Mouse (Mus musculus) liver, adult 2 months (tissue): Measurements from ENCODE around the gene Chd9. TPM values are rescaled to one million over a fixed set of nuclear protein-coding genes. Genes with fewer than 3 reads are reported as not detected.

ENCODE experiments used
- DNase-seq: peaks from one replicate; pipeline ENCODE4 v3.0.0-alpha.2; 2011; ENCODE audit warnings: low read depth, low spot score; ENCODE audit errors: extremely low read depth
- H3K27ac ChIP-seq: fragments of 200-500 bp; replicated peaks from 2 replicates; pipeline ENCODE4 v1.5.1; 2012; ENCODE audit warnings: low read depth, mild to moderate bottlenecking, control low read depth, inconsistent platforms, low read length; ENCODE audit not compliant: insufficient read depth
- H3K27me3 ChIP-seq: fragments of 200-500 bp; 2 replicates; pipeline ENCODE4 v1.6.1; 2012; ENCODE audit warnings: mild to moderate bottlenecking, moderate library complexity, low read length, inconsistent platforms; ENCODE audit not compliant: control insufficient read depth, insufficient read depth
- H3K36me3 ChIP-seq: fragments of 200-500 bp; 2 replicates; pipeline ENCODE4 v1.6.1; 2012; ENCODE audit warnings: low read length, inconsistent platforms; ENCODE audit not compliant: control insufficient read depth, insufficient read depth
- H3K4me1 ChIP-seq: fragments of 200-500 bp; 2 replicates; pipeline ENCODE4 v1.6.1; 2011; ENCODE audit warnings: low read length; ENCODE audit not compliant: control insufficient read depth, insufficient read depth
- H3K4me3 ChIP-seq: fragments of 200-500 bp; 2 replicates; pipeline ENCODE4 v1.5.1; 2011; ENCODE audit warnings: low read depth, mild to moderate bottlenecking, control low read depth, low read length, moderate library complexity; ENCODE audit not compliant: insufficient read depth
- H3K79me2 ChIP-seq: fragments of 200-500 bp; 2 replicates; pipeline ENCODE4 v1.6.1; 2012; ENCODE audit warnings: inconsistent platforms, mild to moderate bottlenecking, low read length, moderate library complexity; ENCODE audit not compliant: control insufficient read depth, insufficient read depth
- H3K9ac ChIP-seq: fragments of 200-500 bp; 2 replicates; pipeline ENCODE4 v1.6.1; 2012; ENCODE audit warnings: low read depth, mild to moderate bottlenecking, control low read depth, inconsistent platforms, low read length
- CTCF ChIP-seq: fragments of 200-500 bp; IDR thresholded peaks from 2 replicates; pipeline ENCODE4 v1.5.1; 2011; ENCODE audit warnings: low read depth, low read length, control low read depth
- POLR2A ChIP-seq: fragments of 200-500 bp; IDR thresholded peaks from 2 replicates; pipeline ENCODE4 v1.6.1; 2011; ENCODE audit warnings: low read length, control low read depth; ENCODE audit not compliant: insufficient read depth; ENCODE audit errors: extremely low read depth
- WGBS: fragments of 180-500 bp; shearing (Covaris S2); methylation state at CpG from one replicate; pipeline ENCODE4 v1.1.7; 2018; 5-methylcytosine and 5-hydroxymethylcytosine counted together
- polyA plus RNA-seq: library from polyadenylated mRNA; depleted of rRNA; stranded (reverse); fragments of >200 nt; gene quantifications from 2 replicates; pipeline ENCODE4 v1.2.3, GENCODE M21; 2012
- total RNA-seq: library from RNA; depleted of rRNA; stranded (reverse); fragments of >200 nt; gene quantifications from 2 replicates; pipeline ENCODE4 v1.2.3, GENCODE M21; 2014

The Chd9 gene
- total and polyA plus RNA-seq, 2 experiments, result 63.2 to 88.2 TPM

DNA sequence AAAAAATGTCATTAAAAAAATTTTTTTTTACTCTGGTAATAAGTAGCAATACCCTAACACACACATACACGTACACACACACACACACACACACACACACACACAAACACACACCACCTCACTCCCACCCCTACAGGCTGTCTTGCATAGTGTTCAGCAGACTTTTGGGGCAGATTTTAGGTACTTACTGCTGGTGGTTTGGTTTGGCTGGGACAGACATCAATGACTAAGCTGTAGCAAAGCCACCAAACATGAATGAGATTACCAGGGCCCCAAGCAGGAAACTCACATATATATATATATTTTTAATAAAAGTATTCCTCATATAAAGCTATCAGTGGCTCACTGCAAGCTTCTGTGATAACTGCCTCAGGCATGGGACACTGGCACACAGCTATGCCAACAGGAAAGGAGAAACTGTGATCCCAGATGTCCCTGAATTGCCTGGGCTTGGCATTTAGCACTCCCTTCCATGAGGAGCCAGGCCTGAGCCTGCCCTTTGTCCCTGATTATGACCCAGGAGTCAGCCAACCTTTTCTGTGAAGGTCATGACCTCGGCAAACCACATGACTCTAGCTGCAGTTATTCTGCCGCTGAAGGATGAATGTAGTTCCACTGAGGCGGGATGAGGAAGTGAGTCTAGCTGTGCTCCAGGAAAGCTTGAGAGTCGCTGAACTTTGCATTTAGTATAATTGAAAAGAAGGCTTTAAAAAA is 4.6 kb downstream of the Chd9 start:
- no peaks in the 10 kb centered on the region for H3K36me3 ChIP-seq
- WGBS, result 14% methylated on average over 5 of the region's 5 CpGs
- H3K4me1 ChIP-seq, result peaks cover 31% of the 10 kb centered on the region
- DNase-seq, result peak; percentile 98
- no peak overlapping the region for H3K4me3 ChIP-seq
- no peaks in the 10 kb centered on the region for H3K27me3 ChIP-seq
- 0 out of 2 replicates have a peak overlapping the region, but pooled peaks have one; percentile 20 for H3K9ac ChIP-seq
- no peak for TF ChIP-seq POLR2A
- peaks cover 9% of the 10 kb centered on the region; the same call in 1 of the 2 replicates for H3K79me2 ChIP-seq
- H3K27ac ChIP-seq, result peak overlapping the region; percentile 69

GRCm38 (mm10) chr8:90833628-90834320 is 5.6 kb downstream of the Chd9 start:
- H3K4me3 ChIP-seq, result no peak overlapping the region
- peak overlapping the region; percentile 22; the same call in 1 of the 2 replicates for H3K9ac ChIP-seq
- no peaks in the 10 kb centered on the region for H3K27me3 ChIP-seq
- TF ChIP-seq POLR2A (no peak), CTCF (no peak)
- DNase-seq, result peak; percentile 40
- peaks cover 31% of the 10 kb centered on the region for H3K4me1 ChIP-seq
- H3K79me2 ChIP-seq, result peaks cover 9% of the 10 kb centered on the region; the same call in 1 of the 2 replicates
- H3K27ac ChIP-seq, result peak overlapping the region; percentile 61
- no peaks in the 10 kb centered on the region for H3K36me3 ChIP-seq
- WGBS, result 77% methylated on average over 6 of the region's 6 CpGs

DNA sequence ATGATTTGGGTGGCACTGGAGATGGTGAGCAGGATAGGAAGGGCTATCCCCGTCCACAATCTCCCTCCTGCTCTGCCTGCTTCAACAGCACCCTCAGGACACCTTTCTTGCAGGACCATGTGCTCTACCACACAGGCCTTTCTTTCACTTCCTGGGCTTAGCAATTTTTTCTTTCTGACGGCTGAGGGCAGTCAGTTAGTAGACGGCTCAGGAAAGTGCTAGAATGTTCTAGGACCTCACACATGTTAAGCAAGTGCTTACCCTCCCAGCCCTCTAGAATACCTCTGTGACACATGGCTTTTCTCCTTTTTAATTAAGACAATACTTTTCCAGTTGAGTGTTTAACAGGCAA is 6.1 kb downstream of the Chd9 start:
- Histone ChIP-seq H3K4me1 (peaks cover 33% of the 10 kb centered on the region), H3K79me2 (peaks cover 9% of the 10 kb centered on the region; the same call in 1 of the 2 replicates), H3K9ac (no peak overlapping the region), H3K4me3 (no peak overlapping the region), H3K27me3 (no peaks in the 10 kb centered on the region), H3K36me3 (no peaks in the 10 kb centered on the region), H3K27ac (peak overlapping the region; percentile 29)
- WGBS, result 85% methylated on average over 3 of the region's 3 CpGs
- DNase-seq, result no peak
- TF ChIP-seq CTCF, result no peak
- no peak for TF ChIP-seq POLR2A

- 90% methylated on average over 6 of the region's 6 CpGs for WGBS
- Histone ChIP-seq H3K27me3 (no peaks in the 10 kb centered on the region), H3K9ac (no peak overlapping the region), H3K79me2 (peaks cover 21% of the 10 kb centered on the region; the same call in 1 of the 2 replicates), H3K4me1 (peaks cover 24% of the 10 kb centered on the region), H3K36me3 (no peaks in the 10 kb centered on the region), H3K27ac (no peak overlapping the region), H3K4me3 (no peak overlapping the region)
- TF ChIP-seq POLR2A, result no peak
- no peak for TF ChIP-seq CTCF
- no peak for DNase-seq
Measured at GRCm38 (mm10) chr8:90837440-90837839, 9.3 kb downstream of the Chd9 start.

DNA sequence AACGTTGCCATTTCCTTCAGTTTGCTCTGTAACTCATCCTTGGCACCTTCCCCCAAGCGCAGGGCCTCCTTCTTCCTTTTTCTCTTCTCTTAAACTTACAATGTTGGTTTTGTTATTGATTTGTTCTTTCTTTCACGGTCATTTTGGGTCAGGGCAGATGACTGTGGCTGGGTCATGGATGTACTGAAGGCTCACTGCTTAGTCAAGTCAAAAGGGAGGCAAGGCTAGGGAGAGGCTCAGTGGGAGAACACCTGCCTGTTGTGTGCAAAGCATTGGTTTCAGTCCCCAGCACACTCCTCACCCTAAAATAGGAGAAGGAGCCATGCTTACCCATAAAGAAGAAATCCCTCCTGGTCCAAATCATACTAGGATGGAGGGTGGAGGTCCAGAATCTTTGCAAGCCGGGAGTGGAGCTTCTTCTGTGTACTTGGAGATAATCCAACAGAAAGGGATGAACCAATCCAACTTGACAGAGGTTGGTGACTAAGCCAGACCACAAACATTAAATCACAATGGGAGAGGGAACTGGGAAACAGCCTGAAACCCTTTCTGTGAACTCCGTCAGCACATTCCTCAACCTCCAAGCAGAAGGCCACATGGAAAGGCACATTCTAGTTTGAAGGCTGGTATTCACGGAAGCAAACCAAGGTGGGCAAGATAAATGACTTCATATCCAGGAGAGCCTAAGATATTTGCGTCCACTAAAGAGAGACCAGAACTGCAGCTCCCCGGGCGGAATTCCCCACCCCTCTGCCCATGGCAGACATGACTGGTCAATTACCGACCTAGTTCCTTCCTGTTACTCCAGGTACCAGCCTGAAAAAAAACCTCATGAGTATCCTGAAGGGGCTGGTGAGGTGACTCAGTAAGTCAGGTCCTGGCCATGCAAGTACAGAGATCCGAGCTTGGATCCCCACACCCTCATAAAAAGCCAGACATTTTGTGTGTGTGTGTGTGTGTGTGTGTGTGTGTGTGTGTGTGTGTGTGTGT is 11.9 kb downstream of the Chd9 start:
- Histone ChIP-seq H3K27ac (peak overlapping the region; percentile 37), H3K4me1 (peaks cover 13% of the 10 kb centered on the region), H3K9ac (no peak overlapping the region), H3K79me2 (peaks cover 18% of the 10 kb centered on the region; the same call in 1 of the 2 replicates), H3K27me3 (no peaks in the 10 kb centered on the region), H3K36me3 (no peaks in the 10 kb centered on the region), H3K4me3 (no peak overlapping the region)
- DNase-seq, result peak; percentile 68
- WGBS, result 44% methylated on average over 11 of the region's 11 CpGs
- no peak for TF ChIP-seq CTCF
- no peak for TF ChIP-seq POLR2A
